Mouse (Mus musculus) right cerebral cortex, postnatal 10 days (tissue): ENCODE measurements around the gene Klk1b16.
"Not testable (repeated sequence)": the region's sequence is repeated elsewhere in the genome, so short reads cannot be mapped to it uniquely, and the experiment has no call there.

Source experiments
- DNase-seq, 2 experiments: peaks; one replicate each; pipeline ENCODE4 v3.0.0; 2021; ENCODE audit warnings: low spot score in 2 of 2

Gene Klk1b16

GRCm38 (mm10) chr7:44136467-44136866 is at the start of gene Klk1b16:
TSS of gene Klk1b16 (plus strand) at chr7:44136767.
- DNase-seq, result no peak

- DNase-seq, result no peak
Measured at GRCm38 (mm10) chr7:44096111-44096510, 40.5 kb upstream of the Klk1b16 start.

GRCm38 (mm10) chr7:44102028-44102427 is 34.5 kb upstream of the Klk1b16 start, which contains the start of gene Klk1b21:
TSS of gene Klk1b21 (plus strand) at chr7:44102328.
- not testable (repeated sequence) for DNase-seq

GRCm38 (mm10) chr7:44112373-44112772 is 24.2 kb upstream of the Klk1b16 start, which contains the start of gene Klk1b22:
TSS of gene Klk1b22 (plus strand) at chr7:44112673.
- DNase-seq, result no peak

DNA sequence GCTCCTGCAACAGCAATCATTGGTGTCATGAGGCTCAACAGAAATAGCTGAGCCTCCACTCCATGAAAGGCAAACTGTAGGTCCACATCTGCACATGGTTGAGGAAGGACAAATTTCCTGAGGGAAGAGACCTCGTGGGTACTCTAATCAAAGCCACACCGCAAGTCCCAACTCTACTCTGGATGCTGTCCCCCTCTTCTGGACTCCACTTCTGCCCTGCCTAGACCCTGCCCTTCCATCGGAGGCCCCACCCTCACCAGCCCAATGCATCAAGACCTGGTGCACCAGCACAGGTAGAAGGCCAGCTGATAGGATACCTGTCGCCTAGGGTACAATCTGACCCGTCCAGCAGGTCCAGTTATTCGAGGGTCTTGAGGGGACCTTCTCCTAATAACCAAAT is 13.1 kb upstream of the Klk1b16 start:
- DNase-seq, result no peak

GRCm38 (mm10) chr7:44179299-44180045 is 42.9 kb downstream of the Klk1b16 start:
- DNase-seq, result no peak

GRCm38 (mm10) chr7:44186516-44186915 is 49.9 kb downstream of the Klk1b16 start:
- DNase-seq, result not testable (repeated sequence)

GRCm38 (mm10) chr7:44187936-44188335 is 51.4 kb downstream of the Klk1b16 start, which contains the start of gene Klk1b24:
TSS of gene Klk1b24 (plus strand) at chr7:44188236.
- DNase-seq, result not testable (repeated sequence)
